Mouse (Mus musculus) stomach, postnatal 0 days (tissue): Measurements from ENCODE around the gene Srgn. TPM values are rescaled to one million over a fixed set of nuclear protein-coding genes. Genes with fewer than 3 reads are reported as not detected.

Experiments
- ATAC-seq: fragments of 200-750 bp; cut with Nextera tagmentation; 2 replicates; pipeline ENCODE4 v1.8.0; 2017; ENCODE audit not compliant: low FRiP score, low TSS enrichment
- DNase-seq: peaks from one replicate; pipeline ENCODE4 v3.0.0-alpha.2; 2016; ENCODE audit warnings: low spot score
- H3K27ac ChIP-seq: fragments of 300-500 bp; sonication (generic); replicated peaks from 2 replicates; pipeline ENCODE4 v1.5.1; 2014; ENCODE audit warnings: mild to moderate bottlenecking, control low read depth
- H3K27me3 ChIP-seq: fragments of 300-500 bp; sonication (generic); 2 replicates; pipeline ENCODE4 v1.6.1; 2014; ENCODE audit warnings: low read length; ENCODE audit not compliant: control insufficient read depth, insufficient read depth
- H3K36me3 ChIP-seq: fragments of 300-500 bp; sonication (generic); 2 replicates; pipeline ENCODE4 v1.6.1; 2014; ENCODE audit warnings: low read length, mixed read lengths; ENCODE audit not compliant: control insufficient read depth, insufficient read depth
- H3K4me1 ChIP-seq: fragments of 300-500 bp; sonication (generic); replicated peaks from 2 replicates; pipeline ENCODE4 v1.6.1; 2014; ENCODE audit warnings: antibody characterized with exemption; ENCODE audit not compliant: control insufficient read depth, insufficient read depth
- H3K4me2 ChIP-seq: fragments of 300-500 bp; sonication (generic); replicated peaks from 2 replicates; pipeline ENCODE4 v1.6.1; 2014; ENCODE audit warnings: low read depth, mild to moderate bottlenecking, control low read depth, moderate library complexity
- H3K4me3 ChIP-seq: fragments of 300-500 bp; sonication (generic); 2 replicates; pipeline ENCODE4 v1.5.1; 2014; ENCODE audit warnings: low read depth, low read length, control low read depth
- H3K9ac ChIP-seq: fragments of 300-500 bp; sonication (generic); 2 replicates; pipeline ENCODE4 v1.6.1; 2014; ENCODE audit warnings: mild to moderate bottlenecking, low read length, control low read depth, mixed read lengths
- H3K9me3 ChIP-seq: fragments of 300-500 bp; sonication (generic); 2 replicates; pipeline ENCODE4 v1.6.1; 2016; ENCODE audit warnings: low read length; ENCODE audit not compliant: control insufficient read depth
- CTCF ChIP-seq: IDR thresholded peaks from 2 replicates; pipeline ENCODE4 v1.5.1; 2016; ENCODE audit warnings: antibody characterized with exemption, low read depth, mild to moderate bottlenecking, moderate library complexity
- EP300 ChIP-seq: optimal IDR thresholded peaks from 2 replicates; pipeline ENCODE3; 2016; ENCODE audit warnings: antibody characterized with exemption
- WGBS: fragments of 180-500 bp; shearing (Covaris S2); extraction: QIAGEN DNeasy Blood & Tissue Kit; methylation state at CpG from one replicate; pipeline ENCODE4 v1.1.7; 2014; 5-methylcytosine and 5-hydroxymethylcytosine counted together
- polyA plus RNA-seq: library from polyadenylated mRNA; unstranded; fragments of >200 nt; fragmentation: Nextera tagmentation; extraction: Ambion mirVana; gene quantifications from 2 replicates; pipeline ENCODE4 v1.2.1, GENCODE M21; 2015

Gene Srgn
- 12.5 and 14.2 TPM in 2 replicates for polyA plus RNA-seq

DNA sequence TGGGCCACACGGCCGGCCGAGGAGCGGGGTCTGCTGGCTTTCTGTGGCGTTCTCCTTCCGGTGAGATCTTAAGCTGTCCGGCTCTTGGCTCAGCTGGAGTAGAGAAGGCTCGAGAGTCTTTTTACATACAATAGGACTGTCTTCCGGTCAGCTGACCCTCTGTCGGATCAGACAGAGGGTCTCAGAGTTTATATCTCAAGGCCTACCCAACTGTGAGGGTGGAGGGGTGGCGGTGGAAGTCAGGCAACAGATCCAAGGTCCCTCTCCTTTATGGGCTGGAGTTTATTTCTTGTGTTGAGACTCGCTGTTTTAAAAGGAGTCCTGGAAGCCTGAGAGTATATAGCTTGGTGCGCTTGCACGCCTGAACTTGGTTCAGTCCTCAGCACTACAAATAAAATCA lies at the start of gene Srgn:
Srgn (minus strand) TSS at position 101 of the 400 bp plus-strand sequence.
- no peaks in the 10 kb centered on the region for H3K9me3 ChIP-seq
- TF ChIP-seq EP300: no peak
- TF ChIP-seq CTCF: no peak
- no peaks in the 10 kb centered on the region for H3K27me3 ChIP-seq
- no peak within 1 kb of the TSS for H3K27ac ChIP-seq
- no peak within 1 kb of the TSS for H3K9ac ChIP-seq
- ATAC-seq: no peak
- no peaks in the 10 kb centered on the region for H3K4me1 ChIP-seq
- WGBS: 84% methylated on average over 14 of the region's 14 CpGs
- H3K4me3 ChIP-seq: no peak within 1 kb of the TSS
- H3K4me2 ChIP-seq: no peak within 1 kb of the TSS
- DNase-seq: no peak
- no peaks in the 10 kb centered on the region for H3K36me3 ChIP-seq

DNA sequence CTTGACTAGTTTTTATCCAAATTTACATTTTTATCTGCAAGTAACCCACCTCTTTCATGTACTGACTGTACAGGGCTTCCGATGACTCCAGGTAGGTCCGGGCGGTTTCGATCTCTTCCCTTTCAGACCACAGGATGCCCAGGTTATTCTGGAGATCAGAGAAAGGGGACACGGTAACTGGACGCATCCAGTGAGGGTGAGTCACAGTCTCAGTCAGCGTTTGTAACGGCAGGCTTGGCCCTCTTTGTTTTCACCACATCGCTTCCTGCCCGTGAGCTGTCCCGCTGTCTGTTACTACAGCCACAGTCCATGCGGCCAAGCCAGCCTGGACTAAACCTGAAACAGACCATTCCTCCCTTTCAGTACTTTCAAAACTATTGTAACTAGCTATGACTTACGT lies 47.8 kb upstream of the Srgn start:
- TF ChIP-seq CTCF (no peak), EP300 (no peak)
- WGBS: 92% methylated on average over 13 of the region's 13 CpGs

DNA sequence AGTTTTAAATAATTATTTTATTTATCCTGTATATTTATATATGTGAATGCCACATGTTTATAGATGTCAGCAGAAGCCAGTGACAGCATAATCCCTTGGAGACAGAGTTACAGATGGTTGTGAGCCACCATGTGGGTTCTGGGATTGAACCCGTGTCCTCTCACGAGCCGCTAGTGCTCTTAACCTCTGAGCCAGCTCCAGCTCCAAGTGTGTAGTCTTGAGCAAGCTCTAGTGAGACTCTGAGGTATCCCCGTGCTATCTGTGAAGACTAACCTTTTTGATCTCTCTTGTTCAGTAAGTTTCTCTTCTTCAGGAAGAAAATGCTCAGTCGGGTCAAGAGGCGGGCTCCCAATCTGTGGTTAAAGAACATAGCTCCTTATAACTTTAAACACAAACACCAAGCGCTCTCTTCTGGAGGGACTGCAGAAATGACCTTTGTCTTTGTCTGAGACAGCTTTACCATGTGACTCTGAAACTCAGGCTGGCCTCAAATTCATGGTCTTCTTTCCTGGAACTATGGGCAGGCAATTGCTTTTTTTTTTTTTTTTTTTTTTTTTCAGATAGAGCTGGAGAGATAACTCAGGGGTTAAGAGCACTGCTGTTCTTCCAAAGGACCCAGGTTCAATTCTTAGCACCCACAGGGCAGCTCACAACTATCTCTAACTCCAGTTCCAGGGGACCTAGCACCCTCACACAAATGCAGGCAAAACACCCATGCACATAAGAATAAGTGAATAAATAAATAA lies 43.0 kb upstream of the Srgn start:
- Histone ChIP-seq H3K4me2 (no peak overlapping the region), H3K27me3 (no peaks in the 10 kb centered on the region), H3K36me3 (peaks cover 9% of the 10 kb centered on the region), H3K9me3 (no peaks in the 10 kb centered on the region), H3K4me3 (no peak overlapping the region), H3K9ac (no peak overlapping the region), H3K27ac (no peak overlapping the region), H3K4me1 (no peaks in the 10 kb centered on the region)
- no peak for DNase-seq
- no peak for ATAC-seq
- no peak for TF ChIP-seq CTCF
- TF ChIP-seq EP300: no peak
- 89% methylated on average over 7 of the region's 7 CpGs for WGBS

More for the DNA sequence above, 47.8 kb upstream of the Srgn start:
- H3K4me3 ChIP-seq: no peak overlapping the region
- no peak overlapping the region for H3K27ac ChIP-seq
- no peak for DNase-seq
- H3K9ac ChIP-seq: no peak overlapping the region
- no peaks in the 10 kb centered on the region for H3K9me3 ChIP-seq
- no peaks in the 10 kb centered on the region for H3K27me3 ChIP-seq
- H3K4me1 ChIP-seq: 0 out of 2 replicates have a peak, but pooled peaks cover 2% of the 10 kb centered on the region
- H3K36me3 ChIP-seq: 0 out of 2 replicates have a peak, but pooled peaks cover 4% of the 10 kb centered on the region
- H3K4me2 ChIP-seq: no peak overlapping the region
- no peak for ATAC-seq

DNA sequence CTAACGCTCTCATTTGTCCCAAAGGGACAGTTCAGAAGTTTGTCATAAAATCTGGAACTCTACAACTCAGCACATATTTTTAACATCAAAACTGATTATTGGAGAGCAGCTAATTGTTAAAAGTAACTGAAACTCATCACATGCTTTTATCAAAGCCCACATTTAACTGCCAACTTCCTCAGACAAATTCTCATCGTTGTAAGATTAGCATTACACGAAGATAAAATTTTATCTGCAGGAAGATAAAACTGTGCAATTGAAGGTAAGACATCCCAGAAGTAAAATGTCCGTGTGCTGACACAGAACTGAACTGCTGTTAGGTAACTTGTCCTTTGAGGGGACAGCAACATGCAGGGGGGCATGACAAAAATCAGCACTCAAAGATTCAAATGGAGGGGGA lies 41.6 kb upstream of the Srgn start:
- Histone ChIP-seq H3K4me1 (no peaks in the 10 kb centered on the region), H3K9me3 (no peaks in the 10 kb centered on the region), H3K27me3 (no peaks in the 10 kb centered on the region), H3K4me3 (no peak overlapping the region), H3K36me3 (peaks cover 10% of the 10 kb centered on the region), H3K27ac (no peak overlapping the region), H3K4me2 (no peak overlapping the region), H3K9ac (no peak overlapping the region)
- TF ChIP-seq CTCF: no peak
- TF ChIP-seq EP300: no peak
- ATAC-seq (no peak), DNase-seq (no peak)
- 87% methylated on average over 4 of the region's 4 CpGs for WGBS

DNA sequence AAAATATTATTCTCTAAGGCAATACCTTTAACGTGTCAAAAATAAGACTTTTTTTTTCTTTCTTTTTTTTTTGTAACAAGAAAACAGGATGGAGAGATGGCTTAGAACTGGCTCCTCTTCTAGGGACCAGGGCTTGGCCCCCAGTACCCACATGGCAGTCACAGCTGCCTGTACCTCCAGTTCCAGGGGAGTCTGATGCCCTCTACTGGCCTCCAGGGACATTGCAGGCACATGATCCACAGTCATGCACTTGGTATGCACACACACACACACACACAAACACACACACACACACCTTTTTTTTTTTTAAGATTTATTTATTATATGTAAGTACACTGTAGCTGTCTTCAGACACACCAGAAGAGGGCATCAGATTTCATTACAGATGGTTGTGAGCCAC lies 30.5 kb upstream of the Srgn start:
- Histone ChIP-seq H3K9me3 (no peaks in the 10 kb centered on the region), H3K4me2 (no peak overlapping the region), H3K27me3 (no peaks in the 10 kb centered on the region), H3K4me3 (no peak overlapping the region), H3K4me1 (no peaks in the 10 kb centered on the region), H3K9ac (no peak overlapping the region), H3K36me3 (peaks cover 8% of the 10 kb centered on the region; the same call in 1 of the 2 replicates), H3K27ac (no peak overlapping the region)
- TF ChIP-seq EP300 (no peak), CTCF (peak; percentile 63)
- WGBS: 83% methylated on average over 1 of the region's 1 CpGs
- ATAC-seq (no peak), DNase-seq (no peak)

DNA sequence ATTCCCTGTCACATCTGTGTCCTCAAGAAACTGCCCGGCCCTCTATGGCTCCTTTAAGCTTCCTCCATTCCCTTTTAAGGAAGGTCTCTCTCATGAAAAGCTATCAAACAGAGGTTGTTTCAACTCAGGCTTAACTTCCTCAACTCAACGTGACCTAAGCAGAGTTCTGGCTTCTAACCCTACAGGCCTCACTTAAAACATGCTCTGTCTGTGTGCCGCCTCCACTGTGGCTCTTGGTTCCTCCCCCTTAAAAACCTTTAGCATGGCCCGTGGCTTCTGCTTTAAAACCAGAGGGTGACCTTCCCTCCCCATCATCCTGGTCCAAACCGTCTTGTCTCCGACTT lies 29.3 kb upstream of the Srgn start:
- H3K4me3 ChIP-seq: no peak overlapping the region

More for the DNA sequence above, 29.3 kb upstream of the Srgn start:
- Histone ChIP-seq H3K9me3 (no peaks in the 10 kb centered on the region), H3K27me3 (no peaks in the 10 kb centered on the region), H3K27ac (no peak overlapping the region), H3K4me1 (no peaks in the 10 kb centered on the region), H3K4me2 (no peak overlapping the region), H3K36me3 (peaks cover 6% of the 10 kb centered on the region; the same call in 1 of the 2 replicates), H3K9ac (no peak overlapping the region)
- TF ChIP-seq EP300 (no peak), CTCF (no peak)
- ATAC-seq (no peak), DNase-seq (no peak)
- 86% methylated on average over 6 of the region's 6 CpGs for WGBS
